Mouse (Mus musculus): ENCODE data around the gene Macc1.

The Macc1 gene

GRCm38 (mm10) chr12:119511145-119511544 is 197.1 kb downstream of the Macc1 start:
- no peak for DNase-seq
